Mouse (Mus musculus) right cerebral cortex, postnatal 25 days (tissue): ENCODE data around the gene Olfr119.
"Not testable (repeated sequence)": the region's sequence is repeated elsewhere in the genome, so short reads cannot be mapped to it uniquely, and the experiment has no call there.

Experiments
- DNase-seq: peaks from one replicate; pipeline ENCODE4 v3.0.0; 2022

Gene Olfr119

DNA sequence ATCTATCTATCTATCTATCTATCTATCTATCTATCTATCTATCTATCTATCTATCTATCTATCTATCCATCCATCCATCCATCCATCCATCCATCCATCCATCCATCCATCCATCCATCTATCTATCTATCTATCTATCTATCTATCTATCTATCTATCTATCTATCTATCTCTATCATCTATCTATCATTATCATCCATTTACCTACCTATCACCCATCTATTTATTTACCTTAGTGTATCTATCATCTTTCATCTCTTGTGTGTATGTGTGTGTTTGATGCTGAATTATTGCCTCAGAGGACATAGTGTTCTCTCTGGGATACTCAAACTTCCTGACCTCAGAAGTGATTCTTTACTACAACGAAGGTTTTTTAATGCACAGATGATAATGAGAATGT is at the start of gene Olfr119:
TSS of gene Olfr119 (plus strand) at position 301 of the 400 bp plus-strand sequence.
- DNase-seq, result not testable (repeated sequence)

- no peak for DNase-seq
Observed at GRCm38 (mm10) chr17:37663682-37664081, 32.7 kb upstream of the Olfr119 start, which contains the start of gene Olfr117. Gene Olfr117 (minus strand): TSS chr17:37663782.

GRCm38 (mm10) chr17:37666688-37667087 is 29.7 kb upstream of the Olfr119 start, which contains the start of gene Olfr118:
Gene Olfr118 (plus strand): TSS chr17:37666988.
- DNase-seq, result no peak

DNA sequence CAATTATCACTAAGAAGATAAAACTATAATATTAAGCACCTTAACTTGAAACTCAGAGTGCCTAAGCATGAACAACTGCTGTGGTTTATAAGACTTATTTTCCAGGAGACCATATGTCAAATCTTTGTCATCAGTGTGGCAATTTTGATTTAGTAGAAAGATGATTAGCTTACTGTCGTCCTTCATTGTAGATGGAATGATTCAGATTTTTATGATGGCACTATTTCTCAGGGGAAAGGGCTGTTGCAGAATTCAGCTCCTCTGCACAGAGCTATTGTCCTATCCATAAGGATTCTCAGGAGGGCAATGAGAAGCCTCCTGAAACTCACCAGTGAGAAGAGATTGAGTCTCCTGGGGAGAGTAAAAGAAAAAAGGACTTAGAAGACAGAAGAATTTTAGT is 25.1 kb downstream of the Olfr119 start, which contains the start of gene Olfr120:
TSS of gene Olfr120 (plus strand) at position 301 of the 400 bp plus-strand sequence.
- DNase-seq, result no peak

- no peak for DNase-seq
Observed at GRCm38 (mm10) chr17:37738070-37738469, 41.7 kb downstream of the Olfr119 start.
